Mouse (Mus musculus) midbrain, embryonic 11.5 days (tissue): ENCODE data around the gene Me3. TPM values are rescaled to one million over a fixed set of nuclear protein-coding genes. Genes with fewer than 3 reads are reported as not detected.

Experiments
- ATAC-seq: fragments of 200-750 bp; cut with Nextera tagmentation; 2 replicates; pipeline ENCODE4 v1.8.0; 2017; ENCODE audit warnings: moderate TSS enrichment, moderate library complexity; ENCODE audit not compliant: low FRiP score
- DNase-seq: peaks from one replicate; pipeline ENCODE4 v3.0.0; 2015; ENCODE audit warnings: low spot score; ENCODE audit errors: missing footprints
- H3K27ac ChIP-seq: fragments of 300-500 bp; sonication (generic); 2 replicates; pipeline ENCODE4 v1.5.1; 2014; ENCODE audit warnings: low read depth, low read length
- H3K27me3 ChIP-seq: fragments of 300-500 bp; sonication (generic); 2 replicates; pipeline ENCODE4 v1.6.1; 2014; ENCODE audit warnings: mild to moderate bottlenecking, low read length, moderate library complexity, mixed read lengths; ENCODE audit not compliant: control insufficient read depth, insufficient read depth
- H3K36me3 ChIP-seq: fragments of 300-500 bp; sonication (generic); 2 replicates; pipeline ENCODE4 v1.6.1; 2014; ENCODE audit warnings: mild to moderate bottlenecking, low read length, moderate library complexity, mixed read lengths; ENCODE audit not compliant: control insufficient read depth, insufficient read depth
- H3K4me1 ChIP-seq: fragments of 300-500 bp; sonication (generic); 2 replicates; pipeline ENCODE4 v1.6.1; 2014; ENCODE audit warnings: low read length; ENCODE audit not compliant: control insufficient read depth, insufficient read depth
- H3K4me2 ChIP-seq: fragments of 300-500 bp; sonication (generic); 2 replicates; pipeline ENCODE4 v1.6.1; 2014; ENCODE audit warnings: mild to moderate bottlenecking, moderate library complexity
- H3K4me3 ChIP-seq: fragments of 300-500 bp; sonication (generic); 2 replicates; pipeline ENCODE4 v1.5.1; 2014; ENCODE audit warnings: low read depth, low read length
- H3K9ac ChIP-seq: fragments of 300-500 bp; sonication (generic); 2 replicates; pipeline ENCODE4 v1.6.1; 2014; ENCODE audit warnings: low read length
- H3K9me3 ChIP-seq: fragments of 300-500 bp; sonication (generic); 2 replicates; pipeline ENCODE4 v1.6.1; 2016; ENCODE audit warnings: low read length; ENCODE audit not compliant: control insufficient read depth
- WGBS: fragments of 180-500 bp; shearing (Covaris S2); extraction: QIAGEN DNeasy Blood & Tissue Kit; methylation state at CpG from one replicate; pipeline ENCODE4 v1.1.7; 2014; 5-methylcytosine and 5-hydroxymethylcytosine counted together
- polyA plus RNA-seq: library from polyadenylated mRNA; unstranded; fragments of >200 nt; fragmentation: Nextera tagmentation; extraction: Ambion mirVana; gene quantifications from 2 replicates; pipeline ENCODE4 v1.2.1, GENCODE M21; 2014

The Me3 gene
- polyA plus RNA-seq, 1 experiment from 2014 or later, result 0.86 TPM

GRCm38 (mm10) chr7:89864769-89865168, 232.6 kb downstream of the Me3 start:
- no peak for DNase-seq
- H3K4me1 ChIP-seq, result no peaks in the 10 kb centered on the region
- 95% methylated on average over 1 of the region's 1 CpGs for WGBS
- H3K9ac ChIP-seq, result no peak overlapping the region
- H3K27ac ChIP-seq, result no peak overlapping the region
- H3K4me3 ChIP-seq, result no peak overlapping the region
- no peaks in the 10 kb centered on the region for H3K9me3 ChIP-seq
- H3K4me2 ChIP-seq, result no peak overlapping the region
- no peaks in the 10 kb centered on the region for H3K27me3 ChIP-seq
- H3K36me3 ChIP-seq, result no peaks in the 10 kb centered on the region
- no peak for ATAC-seq

GRCm38 (mm10) chr7:89867221-89867620, 235.0 kb downstream of the Me3 start:
- ATAC-seq, result no peak
- H3K9ac ChIP-seq, result no peak overlapping the region
- no peak overlapping the region for H3K4me2 ChIP-seq
- H3K36me3 ChIP-seq, result no peaks in the 10 kb centered on the region
- H3K4me1 ChIP-seq, result no peaks in the 10 kb centered on the region
- no peak overlapping the region for H3K27ac ChIP-seq
- H3K4me3 ChIP-seq, result no peak overlapping the region
- WGBS, result 75% methylated on average over 5 of the region's 5 CpGs
- H3K27me3 ChIP-seq, result no peaks in the 10 kb centered on the region
- no peaks in the 10 kb centered on the region for H3K9me3 ChIP-seq
- DNase-seq, result no peak

- Histone ChIP-seq H3K4me3 (no peak overlapping the region), H3K36me3 (no peaks in the 10 kb centered on the region), H3K4me1 (no peaks in the 10 kb centered on the region), H3K4me2 (no peak overlapping the region), H3K27me3 (no peaks in the 10 kb centered on the region), H3K9ac (no peak overlapping the region), H3K27ac (no peak overlapping the region), H3K9me3 (no peaks in the 10 kb centered on the region)
- 86% methylated on average over 1 of the region's 1 CpGs for WGBS
- DNase-seq (no peak), ATAC-seq (no peak)
Observed at GRCm38 (mm10) chr7:89879686-89880085, 247.5 kb downstream of the Me3 start.

GRCm38 (mm10) chr7:89884551-89884950, 252.4 kb downstream of the Me3 start:
- 81% methylated on average over 3 of the region's 3 CpGs for WGBS
- no peaks in the 10 kb centered on the region for H3K27me3 ChIP-seq
- no peaks in the 10 kb centered on the region for H3K36me3 ChIP-seq
- no peak for ATAC-seq
- no peak overlapping the region for H3K4me3 ChIP-seq
- H3K4me1 ChIP-seq, result no peaks in the 10 kb centered on the region
- no peak overlapping the region for H3K4me2 ChIP-seq
- DNase-seq, result no peak
- H3K9me3 ChIP-seq, result no peaks in the 10 kb centered on the region
- H3K9ac ChIP-seq, result no peak overlapping the region
- H3K27ac ChIP-seq, result no peak overlapping the region

- H3K4me1 ChIP-seq, result no peaks in the 10 kb centered on the region
- H3K27me3 ChIP-seq, result no peaks in the 10 kb centered on the region
- H3K9ac ChIP-seq, result no peak overlapping the region
- H3K4me3 ChIP-seq, result no peak overlapping the region
- H3K27ac ChIP-seq, result no peak overlapping the region
- no peaks in the 10 kb centered on the region for H3K36me3 ChIP-seq
- H3K4me2 ChIP-seq, result no peak overlapping the region
- 83% methylated on average over 5 of the region's 5 CpGs for WGBS
- H3K9me3 ChIP-seq, result no peaks in the 10 kb centered on the region
- DNase-seq (no peak), ATAC-seq (no peak)
Observed at GRCm38 (mm10) chr7:89891412-89891811, 259.2 kb downstream of the Me3 start.

- Histone ChIP-seq H3K4me3 (no peak overlapping the region), H3K9me3 (no peaks in the 10 kb centered on the region), H3K4me2 (no peak overlapping the region), H3K36me3 (no peaks in the 10 kb centered on the region), H3K9ac (no peak overlapping the region), H3K4me1 (no peaks in the 10 kb centered on the region), H3K27me3 (no peaks in the 10 kb centered on the region), H3K27ac (no peak overlapping the region)
- no peak for DNase-seq
- ATAC-seq, result no peak
- 30% methylated on average over 4 of the region's 4 CpGs for WGBS
Observed at GRCm38 (mm10) chr7:89891856-89892255, 259.7 kb downstream of the Me3 start.

GRCm38 (mm10) chr7:89903007-89903406, 270.8 kb downstream of the Me3 start:
- H3K27me3 ChIP-seq, result no peaks in the 10 kb centered on the region
- H3K4me2 ChIP-seq, result peak overlapping the region; percentile 23; the same call in 1 of the 2 replicates
- DNase-seq (no peak), ATAC-seq (peak; percentile 40; the same call in 1 of the 2 replicates)
- H3K27ac ChIP-seq, result no peak overlapping the region
- no peak overlapping the region for H3K4me3 ChIP-seq
- no peaks in the 10 kb centered on the region for H3K9me3 ChIP-seq
- no peaks in the 10 kb centered on the region for H3K36me3 ChIP-seq
- H3K9ac ChIP-seq, result no peak overlapping the region
- H3K4me1 ChIP-seq, result peaks cover 2% of the 10 kb centered on the region; the same call in 1 of the 2 replicates
- 84% methylated on average over 8 of the region's 8 CpGs for WGBS

- WGBS, result 33% methylated on average over 22 of the region's 22 CpGs
- H3K4me1 ChIP-seq, result peaks cover 2% of the 10 kb centered on the region; the same call in 1 of the 2 replicates
- no peak within 1 kb of the TSS for H3K4me3 ChIP-seq
- ATAC-seq (peak; percentile 92), DNase-seq (peak; percentile 85)
- no peaks in the 10 kb centered on the region for H3K9me3 ChIP-seq
- H3K9ac ChIP-seq, result no peak within 1 kb of the TSS
- H3K27me3 ChIP-seq, result no peaks in the 10 kb centered on the region
- peak within 1 kb of the TSS; percentile 23; the same call in 1 of the 2 replicates for H3K4me2 ChIP-seq
- no peak within 1 kb of the TSS for H3K27ac ChIP-seq
- H3K36me3 ChIP-seq, result no peaks in the 10 kb centered on the region
Observed at GRCm38 (mm10) chr7:89903442-89904343, 271.5 kb downstream of the Me3 start, which contains the start of gene Ccdc81. Gene Ccdc81, minus strand, starts transcription at chr7:89903629.
